Mouse (Mus musculus) bone marrow macrophage, adult 2 months (primary cell): ENCODE measurements around the gene Gmnc.

Source experiments
- CTCF ChIP-seq: IDR thresholded peaks from 2 replicates; pipeline ENCODE4 v1.5.1; 2012; ENCODE audit warnings: low read depth, mild to moderate bottlenecking, low read length, moderate library complexity
- POLR2A ChIP-seq: IDR thresholded peaks from 2 replicates; pipeline ENCODE4 v1.6.1; 2012; ENCODE audit warnings: mild to moderate bottlenecking, low read depth, low read length, borderline replicate concordance

DNA sequence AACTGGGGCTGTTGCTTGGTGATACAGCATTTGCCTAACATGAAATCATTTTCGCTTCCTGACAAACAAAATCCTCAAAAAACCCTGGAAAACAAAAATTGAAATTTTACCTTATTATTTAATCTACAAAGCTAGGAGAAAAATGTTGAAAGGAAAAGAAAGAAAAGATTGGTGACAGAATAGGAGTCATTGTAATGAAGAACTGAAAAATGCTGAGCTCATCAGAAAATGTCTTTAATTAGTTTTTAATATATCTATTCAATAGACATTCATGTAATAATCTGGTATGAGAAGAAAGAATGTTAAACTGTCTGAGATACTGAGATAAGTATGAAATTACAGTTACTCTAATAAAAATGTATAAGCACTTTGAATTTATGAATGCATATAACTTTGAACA, 3.3 kb downstream of the Gmnc start:
- TF ChIP-seq CTCF (no peak), POLR2A (no peak)
